Mouse (Mus musculus) limb, embryonic 13.5 days (tissue): ENCODE results near the gene Hif1an. TPM values are rescaled to one million over a fixed set of nuclear protein-coding genes. Genes with fewer than 3 reads are reported as not detected.

Experiments used
- ATAC-seq: fragments of 200-750 bp; cut with Nextera tagmentation; 2 replicates; pipeline ENCODE4 v1.8.0; 2017; ENCODE audit warnings: low read depth, moderate number of reproducible peaks, moderate TSS enrichment; ENCODE audit not compliant: low FRiP score
- H3K27ac ChIP-seq: fragments of 300-500 bp; sonication (generic); 2 replicates; pipeline ENCODE4 v1.5.1; 2015; ENCODE audit warnings: inconsistent platforms, mild to moderate bottlenecking, moderate library complexity
- H3K27me3 ChIP-seq: fragments of 300-500 bp; sonication (generic); 2 replicates; pipeline ENCODE4 v1.6.1; 2015; ENCODE audit warnings: mild to moderate bottlenecking, inconsistent platforms
- H3K36me3 ChIP-seq: fragments of 300-500 bp; sonication (generic); 2 replicates; pipeline ENCODE4 v1.6.1; 2015; ENCODE audit warnings: inconsistent platforms, mild to moderate bottlenecking, moderate library complexity
- H3K4me1 ChIP-seq: fragments of 300-500 bp; sonication (generic); 2 replicates; pipeline ENCODE4 v1.6.1; 2015; ENCODE audit warnings: inconsistent platforms
- H3K4me2 ChIP-seq: fragments of 300-500 bp; sonication (generic); replicated peaks from 2 replicates; pipeline ENCODE4 v1.6.1; 2015; ENCODE audit warnings: inconsistent platforms, mild to moderate bottlenecking, moderate library complexity
- H3K4me3 ChIP-seq: fragments of 300-500 bp; sonication (generic); 2 replicates; pipeline ENCODE4 v1.5.1; 2015; ENCODE audit warnings: moderate library complexity, mild to moderate bottlenecking, inconsistent platforms
- H3K9ac ChIP-seq: fragments of 300-500 bp; sonication (generic); 2 replicates; pipeline ENCODE4 v1.6.1; 2015; ENCODE audit warnings: mild to moderate bottlenecking, inconsistent platforms
- H3K9me3 ChIP-seq: fragments of 300-500 bp; sonication (generic); 2 replicates; pipeline ENCODE4 v1.6.1; 2016; ENCODE audit warnings: inconsistent platforms
- WGBS: fragments of 180-500 bp; shearing (Covaris S2); methylation state at CpG from one replicate; pipeline ENCODE4 v1.1.7; 2015; 5-methylcytosine and 5-hydroxymethylcytosine counted together
- polyA plus RNA-seq: library from polyadenylated mRNA; unstranded; fragments of >200 nt; fragmentation: Nextera tagmentation; extraction: Ambion mirVana; gene quantifications from 2 replicates; pipeline ENCODE4 v1.2.1, GENCODE M21; 2015

The Hif1an gene
- polyA plus RNA-seq: 39.6 and 40.1 TPM in 2 replicates

- peak; percentile 98 for ATAC-seq
These were observed at the start of gene Hif1an for GRCm38 (mm10) chr19:44562652-44563206. Gene Hif1an, plus strand, starts transcription at chr19:44562850.

GRCm38 (mm10) chr19:44513054-44513833 is 49.4 kb upstream of the Hif1an start:
- Histone ChIP-seq H3K4me1 (peaks cover 31% of the 10 kb centered on the region), H3K4me2 (no peak overlapping the region), H3K9me3 (no peaks in the 10 kb centered on the region), H3K9ac (no peak overlapping the region), H3K36me3 (no peaks in the 10 kb centered on the region), H3K27me3 (peaks cover 98% of the 10 kb centered on the region), H3K27ac (no peak overlapping the region), H3K4me3 (no peak overlapping the region)
- WGBS: 13% methylated on average over 11 of the region's 11 CpGs
- no peak for ATAC-seq

More at GRCm38 (mm10) chr19:44562652-44563206, at the start of gene Hif1an:
- Histone ChIP-seq H3K4me2 (peak within 1 kb of the TSS; percentile 92), H3K9me3 (no peaks in the 10 kb centered on the region), H3K27ac (peak within 1 kb of the TSS; percentile 73; the same call in 1 of the 2 replicates), H3K4me3 (peak within 1 kb of the TSS; percentile 77), H3K27me3 (peaks cover 6% of the 10 kb centered on the region; the same call in 1 of the 2 replicates), H3K4me1 (peaks cover 25% of the 10 kb centered on the region), H3K9ac (peak within 1 kb of the TSS; percentile 82), H3K36me3 (peaks cover 28% of the 10 kb centered on the region)
- WGBS: 0% methylated on average over 33 of the region's 33 CpGs

- H3K36me3 ChIP-seq: no peaks in the 10 kb centered on the region
- peak overlapping the region; percentile 27; the same call in 1 of the 2 replicates for H3K4me2 ChIP-seq
- H3K27ac ChIP-seq: no peak overlapping the region
- no peak overlapping the region for H3K9ac ChIP-seq
- peaks cover 32% of the 10 kb centered on the region for H3K4me1 ChIP-seq
- no peaks in the 10 kb centered on the region for H3K9me3 ChIP-seq
- no peak overlapping the region for H3K4me3 ChIP-seq
- peaks cover 97% of the 10 kb centered on the region for H3K27me3 ChIP-seq
- WGBS: 26% methylated on average over 7 of the region's 7 CpGs
- ATAC-seq: no peak
These were observed 48.6 kb upstream of the Hif1an start for GRCm38 (mm10) chr19:44513921-44514482.

- peak overlapping the region; percentile 27 for H3K4me2 ChIP-seq
- H3K4me1 ChIP-seq: peaks cover 34% of the 10 kb centered on the region
- no peak for ATAC-seq
- no peak overlapping the region for H3K27ac ChIP-seq
- no peak overlapping the region for H3K9ac ChIP-seq
- no peak overlapping the region for H3K4me3 ChIP-seq
- H3K36me3 ChIP-seq: no peaks in the 10 kb centered on the region
- no peaks in the 10 kb centered on the region for H3K9me3 ChIP-seq
- 11% methylated on average over 14 of the region's 14 CpGs for WGBS
- peaks cover 94% of the 10 kb centered on the region for H3K27me3 ChIP-seq
These were observed 47.9 kb upstream of the Hif1an start for GRCm38 (mm10) chr19:44514521-44515451.

GRCm38 (mm10) chr19:44515769-44516168 is 46.9 kb upstream of the Hif1an start:
- H3K9me3 ChIP-seq: no peaks in the 10 kb centered on the region
- 46% methylated on average over 6 of the region's 6 CpGs for WGBS
- no peaks in the 10 kb centered on the region for H3K36me3 ChIP-seq
- H3K4me1 ChIP-seq: peaks cover 30% of the 10 kb centered on the region
- no peak overlapping the region for H3K9ac ChIP-seq
- no peak for ATAC-seq
- no peak overlapping the region for H3K4me3 ChIP-seq
- no peak overlapping the region for H3K27ac ChIP-seq
- peaks cover 88% of the 10 kb centered on the region for H3K27me3 ChIP-seq
- no peak overlapping the region for H3K4me2 ChIP-seq

DNA sequence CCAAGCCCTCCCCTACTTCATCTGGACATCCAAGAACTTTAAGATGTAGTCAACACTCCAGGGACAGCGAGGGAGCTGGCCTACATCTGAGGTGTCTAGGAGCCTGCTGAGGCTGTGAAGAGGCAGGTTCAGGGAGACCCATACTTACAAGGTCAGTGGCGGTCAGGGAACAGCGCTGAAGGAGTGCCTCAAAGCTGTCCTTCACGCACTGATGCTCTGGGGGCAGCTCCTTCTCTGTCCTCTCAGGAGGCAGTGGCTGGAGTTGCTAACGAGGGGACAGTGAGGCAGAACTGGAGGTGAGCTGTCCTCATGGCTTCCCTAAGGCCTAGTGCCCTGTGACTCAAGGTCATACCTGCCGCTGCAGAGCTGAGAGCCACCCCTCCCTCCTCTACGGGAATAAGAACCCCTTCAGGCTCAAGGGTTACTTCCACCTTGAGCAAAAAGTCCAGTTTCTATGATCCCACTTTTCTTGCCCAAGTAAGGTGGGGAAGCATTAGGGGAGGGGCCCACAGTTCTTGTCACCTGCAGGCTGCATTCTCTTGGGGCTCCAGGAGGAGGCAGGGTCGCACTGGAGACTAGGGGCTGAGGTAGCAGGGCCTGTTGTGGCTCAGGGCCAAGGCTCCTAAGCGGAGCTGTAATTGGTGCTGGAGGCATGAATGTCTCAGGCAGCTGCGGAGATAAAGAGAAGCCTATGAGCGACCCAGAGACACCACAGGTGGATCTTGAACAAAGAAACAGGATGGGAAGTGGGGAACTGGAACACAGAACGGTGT is 44.5 kb upstream of the Hif1an start:
- Histone ChIP-seq H3K4me1 (peaks cover 15% of the 10 kb centered on the region; the same call in 1 of the 2 replicates), H3K4me2 (no peak overlapping the region), H3K9me3 (no peaks in the 10 kb centered on the region), H3K27me3 (peaks cover 63% of the 10 kb centered on the region), H3K36me3 (no peaks in the 10 kb centered on the region), H3K9ac (no peak overlapping the region), H3K4me3 (no peak overlapping the region), H3K27ac (no peak overlapping the region)
- no peak for ATAC-seq
- WGBS: 54% methylated on average over 12 of the region's 12 CpGs

GRCm38 (mm10) chr19:44519152-44519551 is 43.5 kb upstream of the Hif1an start:
- 30% methylated on average over 7 of the region's 7 CpGs for WGBS
- Histone ChIP-seq H3K4me2 (no peak overlapping the region), H3K4me1 (peaks cover 13% of the 10 kb centered on the region; the same call in 1 of the 2 replicates), H3K27ac (no peak overlapping the region), H3K4me3 (no peak overlapping the region), H3K27me3 (peaks cover 54% of the 10 kb centered on the region), H3K36me3 (no peaks in the 10 kb centered on the region), H3K9ac (no peak overlapping the region), H3K9me3 (no peaks in the 10 kb centered on the region)
- no peak for ATAC-seq

GRCm38 (mm10) chr19:44525551-44526205 is 37.0 kb upstream of the Hif1an start:
- no peak for ATAC-seq
- 73% methylated on average over 9 of the region's 9 CpGs for WGBS
- Histone ChIP-seq H3K27ac (no peak overlapping the region), H3K4me3 (no peak overlapping the region), H3K4me1 (no peaks in the 10 kb centered on the region), H3K9ac (no peak overlapping the region), H3K4me2 (no peak overlapping the region), H3K36me3 (no peaks in the 10 kb centered on the region), H3K27me3 (no peaks in the 10 kb centered on the region; the same call in 1 of the 2 replicates), H3K9me3 (no peaks in the 10 kb centered on the region)

DNA sequence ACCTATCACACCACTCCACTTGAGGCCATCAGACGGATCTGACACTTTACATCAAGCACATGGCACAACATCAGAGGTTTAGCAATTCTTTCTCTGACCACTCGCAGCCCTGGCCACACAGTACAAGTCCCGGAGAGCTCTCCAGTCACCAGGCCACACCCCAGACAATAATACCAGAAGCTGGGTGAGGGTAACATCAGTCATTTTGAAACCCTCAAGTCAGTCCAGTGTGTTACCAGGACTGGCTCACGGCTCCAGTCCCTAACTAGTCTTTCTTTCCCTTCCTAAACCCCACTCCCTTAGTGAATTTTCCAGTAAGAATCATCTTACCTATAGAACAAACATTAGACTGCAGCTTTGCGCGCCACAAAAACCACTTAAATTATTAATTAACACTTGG is 32.6 kb upstream of the Hif1an start:
- ATAC-seq: no peak
- H3K27ac ChIP-seq: no peak overlapping the region
- no peak overlapping the region for H3K9ac ChIP-seq
- no peaks in the 10 kb centered on the region for H3K9me3 ChIP-seq
- H3K27me3 ChIP-seq: peaks cover 6% of the 10 kb centered on the region
- H3K36me3 ChIP-seq: no peaks in the 10 kb centered on the region
- WGBS: 82% methylated on average over 6 of the region's 6 CpGs
- no peak overlapping the region for H3K4me2 ChIP-seq
- no peak overlapping the region for H3K4me3 ChIP-seq
- H3K4me1 ChIP-seq: no peaks in the 10 kb centered on the region

- Histone ChIP-seq H3K9ac (no peak overlapping the region), H3K27ac (no peak overlapping the region), H3K4me3 (no peak overlapping the region), H3K27me3 (peaks cover 6% of the 10 kb centered on the region), H3K4me2 (no peak overlapping the region), H3K4me1 (no peaks in the 10 kb centered on the region), H3K9me3 (no peaks in the 10 kb centered on the region), H3K36me3 (no peaks in the 10 kb centered on the region)
- no peak for ATAC-seq
- 28% methylated on average over 3 of the region's 3 CpGs for WGBS
These were observed 27.3 kb upstream of the Hif1an start for GRCm38 (mm10) chr19:44535376-44535775.
